In the genomic region with DNA sequence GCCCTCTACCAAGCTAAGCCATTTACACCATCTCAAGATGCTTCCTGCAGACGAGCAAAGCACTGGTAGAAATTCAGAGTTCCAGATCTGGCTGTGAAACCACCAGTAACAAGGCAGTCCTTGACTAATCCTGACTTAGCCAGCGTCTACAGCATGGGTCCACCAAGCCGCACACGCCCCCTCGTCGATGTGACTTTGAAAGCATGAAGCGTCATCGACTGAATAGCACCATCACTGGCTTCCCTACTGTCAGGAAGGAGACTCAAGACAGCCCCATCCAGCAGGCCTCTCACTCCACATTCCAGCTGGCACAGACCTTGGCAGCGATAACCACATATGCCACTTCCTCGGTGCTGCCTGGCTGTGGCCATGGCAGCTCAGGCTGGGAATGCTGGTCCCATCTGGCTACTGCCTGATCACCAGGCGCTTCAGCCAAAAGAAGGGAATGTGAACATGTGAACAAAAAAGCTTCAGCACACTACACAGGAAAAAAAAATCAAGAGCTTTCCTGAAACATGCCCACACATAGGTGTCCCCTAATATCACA, we compare ENCODE assay signal across 14 mouse cellular contexts.
DNase-seq lines count a peak whose midpoint lies in the region; ATAC-seq lines count a peak whose summit lies in the region.
"Had no signal": no experiment of that assay in that cellular context is flagged by ENCODE, and none has a peak within 500 bp of the region (broad histone marks: within the 10 kb centered on the region; RNA-seq: fewer than 3 reads in every experiment).

No protein-coding gene starts in this region.

- ATAC-seq in frontal cortex, adult (ENCODE audit: low TSS enrichment): peak; percentile 75
- no peak for ATAC-seq in CD4-positive, CD25-positive, alpha-beta regulatory T cell, adult 4 months

- no peak for DNase-seq in frontal cortex, postnatal 25 days (ENCODE audit: low spot score in 2 of 2)
- DNase-seq in right cerebral cortex, postnatal 10 days (ENCODE audit: low spot score in 2 of 2): peak; percentile 47 to 61
- DNase-seq in right cerebral cortex, adult 2 months (ENCODE audit: low spot score in 2 of 2): no peak
- DNase-seq in cerebellum, postnatal 14 days: peak; percentile 73 to 78
- DNase-seq in telencephalon, adult 2 months (ENCODE audit: low read depth, low spot score): peak; percentile 70
- no peak for DNase-seq in testis, postnatal 10 days (ENCODE audit: low spot score)
- DNase-seq: adrenal gland, postnatal 14 days; B cell, adult 2 months; gastrocnemius, postnatal 36 days; heart, postnatal 4 days; kidney, adult 8-10 months; liver, embryonic 13.5 days had no signal

Comparison
In these comparisons a context has a peak if more than half of its experiments do, and no peak if none do; other contexts are left out.
1. DNase-seq: peak in right cerebral cortex, postnatal 10 days (2 of 2), cerebellum, postnatal 14 days (2 of 2) and telencephalon, adult 2 months (single experiment); none in frontal cortex, postnatal 25 days (0 of 2), right cerebral cortex, adult 2 months (0 of 2) and testis, postnatal 10 days (single experiment).